Mouse (Mus musculus): ENCODE measurements around the gene Foxo3. TPM values are rescaled to one million over a fixed set of nuclear protein-coding genes. Genes with fewer than 3 reads are reported as not detected.

Foxo3 gene
- 2.8 and 3.3 TPM in 2 replicates for polyA plus RNA-seq (2016; fragmentation: Nextera tagmentation; extraction: Ambion mirVana)

DNA sequence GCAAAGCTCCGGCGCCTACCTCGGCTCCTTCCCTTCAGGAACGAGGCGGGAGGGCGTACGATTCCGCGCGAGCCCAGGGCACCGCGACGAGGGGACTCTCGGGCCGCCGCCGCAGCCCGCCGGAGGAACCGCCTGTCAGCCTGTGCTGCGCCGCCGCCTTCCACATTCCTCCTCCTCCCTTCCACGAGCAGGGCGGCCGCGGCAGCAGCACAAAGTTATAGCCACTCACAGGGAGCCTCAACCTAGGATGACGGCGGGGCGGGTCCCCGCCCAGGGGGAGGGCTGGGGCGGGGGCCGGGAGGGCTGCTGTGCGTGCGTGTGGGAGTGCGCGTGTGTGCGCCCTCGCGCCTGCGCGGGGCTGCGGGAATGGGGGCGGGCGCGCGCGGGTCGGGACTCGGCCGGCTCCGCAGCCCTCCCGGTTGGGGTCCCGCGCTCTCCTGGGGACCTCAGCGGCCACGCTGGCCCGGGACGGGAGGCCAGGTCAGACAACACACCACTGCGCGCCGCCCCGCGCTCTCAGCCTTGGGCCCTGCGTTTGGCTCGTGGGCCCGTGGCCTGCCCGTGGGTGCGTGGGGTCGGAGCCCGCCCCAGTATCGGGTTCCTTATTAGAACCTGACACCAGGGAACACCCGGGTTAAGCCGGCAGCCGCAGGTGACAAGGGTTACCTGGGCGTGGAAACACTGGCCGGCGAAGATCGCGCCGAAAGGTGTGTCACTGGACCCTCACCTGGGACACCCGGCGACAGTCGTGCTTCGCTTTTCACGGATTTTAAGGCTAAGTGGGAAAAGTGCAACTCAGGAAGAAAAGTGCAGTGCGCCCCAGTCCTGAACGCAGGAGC lies at the start of gene Foxo3:
Foxo3 (minus strand) TSS at position 249 of the 839 bp plus-strand sequence.
- no peaks in the 10 kb centered on the region for H3K36me3 ChIP-seq (replicated peaks)
- peak within 1 kb of the TSS; percentile 95 for H3K27ac ChIP-seq (replicated peaks)
- peaks cover 26% of the 10 kb centered on the region for H3K27me3 ChIP-seq (replicated peaks; ENCODE audit: low read depth, poor library complexity, severe bottlenecking)
- DNase-seq (ENCODE audit: low spot score): peak; percentile 94
- H3K4me1 ChIP-seq: peaks cover 44% of the 10 kb centered on the region
- H3K4me3 ChIP-seq: peak within 1 kb of the TSS; percentile 89
- H3K9me3 ChIP-seq: no peaks in the 10 kb centered on the region
- WGBS: under 1% methylated on average over 88 of the region's 88 CpGs

GRCm38 (mm10) chr10:42325305-42325704 lies 48.8 kb upstream of the Foxo3 start:
- H3K27ac ChIP-seq (replicated peaks): no peak overlapping the region
- 88% methylated on average over 10 of the region's 10 CpGs for WGBS
- no peak overlapping the region for H3K4me3 ChIP-seq
- no peaks in the 10 kb centered on the region for H3K9me3 ChIP-seq
- DNase-seq (ENCODE audit: low spot score): no peak
- no peaks in the 10 kb centered on the region for H3K4me1 ChIP-seq
- no peaks in the 10 kb centered on the region for H3K27me3 ChIP-seq (replicated peaks; ENCODE audit: low read depth, poor library complexity, severe bottlenecking)
- no peaks in the 10 kb centered on the region for H3K36me3 ChIP-seq (replicated peaks)

DNA sequence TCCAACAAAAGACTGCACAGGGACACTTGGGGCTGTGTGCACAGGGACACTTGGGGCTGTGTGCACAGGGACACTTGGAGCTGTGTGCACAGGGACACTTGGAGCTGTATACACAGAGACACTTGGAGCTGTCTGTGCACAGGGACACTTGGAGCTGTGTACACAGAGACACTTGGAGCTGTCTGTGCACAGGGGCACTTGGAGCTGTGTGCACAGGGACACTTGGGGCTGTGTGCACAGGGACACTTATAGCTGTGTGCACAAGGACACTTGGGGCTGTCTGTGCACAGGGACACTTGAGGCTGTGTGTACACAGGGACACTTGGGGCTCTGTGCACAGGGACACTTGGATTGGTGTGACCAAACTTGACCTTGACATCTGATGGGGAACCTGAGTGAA lies 47.4 kb upstream of the Foxo3 start:
- Histone ChIP-seq H3K27me3 (replicated peaks; ENCODE audit: low read depth, poor library complexity, severe bottlenecking) (no peaks in the 10 kb centered on the region), H3K4me1 (no peaks in the 10 kb centered on the region), H3K36me3 (replicated peaks) (no peaks in the 10 kb centered on the region), H3K27ac (replicated peaks) (no peak overlapping the region), H3K4me3 (no peak overlapping the region), H3K9me3 (no peaks in the 10 kb centered on the region)
- no peak for DNase-seq (ENCODE audit: low spot score)

DNA sequence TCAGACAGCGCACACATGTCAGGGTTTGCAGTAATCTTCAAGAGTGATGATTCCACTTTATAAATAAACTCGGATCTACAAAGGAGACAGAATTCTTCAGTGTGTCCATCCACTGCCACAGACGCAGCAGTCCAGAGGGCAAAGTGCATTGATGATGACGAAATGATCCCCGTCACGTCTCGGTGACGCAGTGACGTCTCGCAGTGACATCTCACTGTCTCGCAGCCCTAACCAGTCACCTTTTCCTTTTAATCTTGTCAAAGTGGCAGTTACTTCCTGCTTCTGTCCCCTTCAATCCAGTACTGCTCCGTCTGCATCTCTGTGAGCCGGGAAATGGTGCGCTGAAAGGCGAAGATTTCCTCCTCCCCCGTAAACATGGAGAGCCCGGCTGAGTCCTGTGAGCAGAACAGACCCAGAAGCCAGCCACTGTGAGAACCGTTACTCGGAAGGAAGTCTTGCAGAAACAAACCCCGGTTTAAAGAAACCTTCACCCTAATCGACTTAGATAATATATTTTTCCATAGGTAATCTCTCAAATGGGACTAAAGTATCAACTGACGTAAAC lies 36.7 kb upstream of the Foxo3 start:
- no peak for DNase-seq (ENCODE audit: low spot score)
- 84% methylated on average over 22 of the region's 22 CpGs for WGBS
- no peak overlapping the region for H3K27ac ChIP-seq (replicated peaks)
- no peaks in the 10 kb centered on the region for H3K36me3 ChIP-seq (replicated peaks)
- H3K9me3 ChIP-seq: no peaks in the 10 kb centered on the region
- peaks cover 3% of the 10 kb centered on the region; the same call in 1 of the 2 replicates for H3K4me1 ChIP-seq
- peaks cover 12% of the 10 kb centered on the region for H3K27me3 ChIP-seq (replicated peaks; ENCODE audit: low read depth, poor library complexity, severe bottlenecking)
- H3K4me3 ChIP-seq: no peak overlapping the region

- H3K4me3 ChIP-seq: no peak overlapping the region
- peaks cover 4% of the 10 kb centered on the region for H3K4me1 ChIP-seq
- H3K27ac ChIP-seq (replicated peaks): no peak overlapping the region
- H3K9me3 ChIP-seq: no peaks in the 10 kb centered on the region
- peaks cover 17% of the 10 kb centered on the region for H3K27me3 ChIP-seq (replicated peaks; ENCODE audit: low read depth, poor library complexity, severe bottlenecking)
- no peaks in the 10 kb centered on the region for H3K36me3 ChIP-seq (replicated peaks)
- no peak for DNase-seq (ENCODE audit: low spot score)
- WGBS: 71% methylated on average over 1 of the region's 1 CpGs
These were observed 36.0 kb upstream of the Foxo3 start for GRCm38 (mm10) chr10:42312557-42312956.

DNA sequence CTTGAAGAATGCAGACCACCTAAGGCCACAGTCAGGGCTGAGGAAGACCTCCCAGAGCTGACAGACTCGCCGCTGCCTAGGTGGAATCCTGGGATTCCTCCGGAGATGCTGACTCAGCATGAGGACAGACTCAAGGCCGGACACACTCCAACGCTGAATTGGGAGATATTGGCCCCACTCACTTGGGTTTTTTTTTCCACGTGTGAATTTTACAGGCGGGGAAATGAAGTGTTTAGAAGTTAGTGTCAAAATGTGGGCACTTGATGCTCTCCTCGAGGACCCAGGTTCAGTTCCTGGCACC lies 32.1 kb upstream of the Foxo3 start:
- Histone ChIP-seq H3K9me3 (no peaks in the 10 kb centered on the region), H3K27ac (replicated peaks) (no peak overlapping the region), H3K36me3 (replicated peaks) (no peaks in the 10 kb centered on the region), H3K4me1 (peaks cover 4% of the 10 kb centered on the region), H3K4me3 (peak overlapping the region; percentile 45), H3K27me3 (replicated peaks; ENCODE audit: low read depth, poor library complexity, severe bottlenecking) (peaks cover 29% of the 10 kb centered on the region)
- DNase-seq (ENCODE audit: low spot score): no peak
- WGBS: 29% methylated on average over 8 of the region's 8 CpGs

GRCm38 (mm10) chr10:42307980-42308686 lies 31.6 kb upstream of the Foxo3 start:
- Histone ChIP-seq H3K36me3 (replicated peaks) (no peaks in the 10 kb centered on the region), H3K4me3 (peak overlapping the region; percentile 45)
- WGBS: 7% methylated on average over 20 of the region's 20 CpGs

DNA sequence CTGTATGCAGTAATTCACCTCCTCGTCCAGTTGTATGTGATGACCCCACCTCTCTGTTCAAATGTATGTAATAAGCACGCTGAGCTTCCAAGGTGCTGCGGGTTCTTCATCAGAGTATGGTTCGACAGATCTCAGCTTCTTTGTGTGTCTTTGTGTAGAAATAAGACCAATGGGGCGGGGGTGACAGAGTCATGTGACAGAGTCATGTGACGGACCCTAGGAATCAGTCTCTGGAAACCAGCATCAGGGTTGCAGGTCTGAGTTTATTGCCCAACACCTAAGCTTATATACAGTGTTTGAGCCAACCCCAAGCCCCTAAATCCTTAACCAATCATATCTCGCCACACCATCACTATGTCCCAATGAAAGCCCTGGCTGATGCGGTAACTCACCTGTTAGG lies 29.9 kb upstream of the Foxo3 start:
- Histone ChIP-seq H3K27ac (replicated peaks) (no peak overlapping the region), H3K9me3 (no peaks in the 10 kb centered on the region), H3K4me1 (peaks cover 7% of the 10 kb centered on the region), H3K27me3 (replicated peaks; ENCODE audit: low read depth, poor library complexity, severe bottlenecking) (peaks cover 29% of the 10 kb centered on the region), H3K36me3 (replicated peaks) (no peaks in the 10 kb centered on the region), H3K4me3 (no peak overlapping the region)
- no peak for DNase-seq (ENCODE audit: low spot score)
- WGBS: 89% methylated on average over 8 of the region's 8 CpGs

More at GRCm38 (mm10) chr10:42307980-42308686, 31.6 kb upstream of the Foxo3 start:
- H3K27me3 ChIP-seq (replicated peaks; ENCODE audit: low read depth, poor library complexity, severe bottlenecking): peaks cover 29% of the 10 kb centered on the region
- DNase-seq (ENCODE audit: low spot score): peak; percentile 86
- H3K27ac ChIP-seq (replicated peaks): no peak overlapping the region
- H3K9me3 ChIP-seq: no peaks in the 10 kb centered on the region
- H3K4me1 ChIP-seq: peaks cover 5% of the 10 kb centered on the region

- H3K4me1 ChIP-seq: peaks cover 18% of the 10 kb centered on the region
- no peaks in the 10 kb centered on the region for H3K9me3 ChIP-seq
- no peak for DNase-seq (ENCODE audit: low spot score)
- 65% methylated on average over 4 of the region's 4 CpGs for WGBS
- peaks cover 3% of the 10 kb centered on the region; the same call in 1 of the 2 replicates for H3K27me3 ChIP-seq (replicated peaks; ENCODE audit: low read depth, poor library complexity, severe bottlenecking)
- H3K36me3 ChIP-seq (replicated peaks): no peaks in the 10 kb centered on the region
- no peak overlapping the region for H3K27ac ChIP-seq (replicated peaks)
- H3K4me3 ChIP-seq: no peak overlapping the region
These were observed 24.2 kb upstream of the Foxo3 start for GRCm38 (mm10) chr10:42300805-42301204.

GRCm38 (mm10) chr10:42299967-42300366 lies 23.4 kb upstream of the Foxo3 start:
- peak; percentile 21 for DNase-seq (ENCODE audit: low spot score)
- no peaks in the 10 kb centered on the region for H3K9me3 ChIP-seq
- H3K27me3 ChIP-seq (replicated peaks; ENCODE audit: low read depth, poor library complexity, severe bottlenecking): peaks cover 3% of the 10 kb centered on the region; the same call in 1 of the 2 replicates
- H3K27ac ChIP-seq (replicated peaks): no peak overlapping the region
- no peaks in the 10 kb centered on the region for H3K36me3 ChIP-seq (replicated peaks)
- peaks cover 18% of the 10 kb centered on the region for H3K4me1 ChIP-seq
- no peak overlapping the region for H3K4me3 ChIP-seq
- WGBS: 46% methylated on average over 7 of the region's 7 CpGs

DNA sequence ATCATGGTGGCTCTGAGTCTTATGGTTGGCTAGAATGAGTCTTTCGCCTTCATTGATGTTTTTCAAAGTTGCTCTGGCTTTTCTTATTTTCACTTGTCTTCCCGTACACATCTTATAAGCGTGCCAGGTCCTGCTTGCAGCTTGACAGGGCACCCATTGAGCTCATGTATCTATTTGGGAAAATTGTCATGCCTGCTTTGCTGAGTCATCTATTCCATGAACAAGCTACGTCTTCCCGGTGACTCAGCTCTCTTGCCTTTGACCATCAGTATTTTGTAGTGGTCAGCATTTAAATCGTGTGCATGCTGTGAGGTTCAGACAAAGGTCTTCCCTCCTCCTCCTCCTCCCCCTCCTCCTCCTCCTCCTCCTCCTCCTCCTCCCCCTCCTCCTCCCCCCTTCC lies 22.9 kb upstream of the Foxo3 start:
- 80% methylated on average over 6 of the region's 6 CpGs for WGBS
- 0 out of 2 replicates have a peak, but pooled peaks cover 2% of the 10 kb centered on the region for H3K27me3 ChIP-seq (replicated peaks; ENCODE audit: low read depth, poor library complexity, severe bottlenecking)
- H3K4me3 ChIP-seq: no peak overlapping the region
- no peaks in the 10 kb centered on the region for H3K9me3 ChIP-seq
- no peaks in the 10 kb centered on the region for H3K36me3 ChIP-seq (replicated peaks)
- no peak overlapping the region for H3K27ac ChIP-seq (replicated peaks)
- peaks cover 18% of the 10 kb centered on the region for H3K4me1 ChIP-seq
- DNase-seq (ENCODE audit: low spot score): no peak

GRCm38 (mm10) chr10:42297954-42298353 lies 21.4 kb upstream of the Foxo3 start:
- Histone ChIP-seq H3K27ac (replicated peaks) (no peak overlapping the region), H3K27me3 (replicated peaks; ENCODE audit: low read depth, poor library complexity, severe bottlenecking) (peaks cover 5% of the 10 kb centered on the region; the same call in 1 of the 2 replicates), H3K36me3 (replicated peaks) (no peaks in the 10 kb centered on the region), H3K4me1 (peaks cover 16% of the 10 kb centered on the region), H3K4me3 (no peak overlapping the region), H3K9me3 (no peaks in the 10 kb centered on the region)
- 90% methylated on average over 1 of the region's 1 CpGs for WGBS
- no peak for DNase-seq (ENCODE audit: low spot score)

Measured in embryonic facial prominence, embryonic 10.5 days (tissue).